Mouse (Mus musculus) kidney, adult 2 months (tissue): ENCODE results near the gene C530025M09Rik.

Experiments used
- CTCF ChIP-seq: fragments of 200-500 bp; conservative IDR thresholded peaks from 2 replicates; pipeline ENCODE4 v1.5.1; 2011; ENCODE audit warnings: low read depth, mild to moderate bottlenecking, control low read depth, low read length, moderate library complexity, mixed read lengths; ENCODE audit not compliant: insufficient read depth, insufficient read length
- POLR2A ChIP-seq: fragments of 200-500 bp; IDR thresholded peaks from one replicate; pipeline ENCODE4 v1.6.1; 2011; ENCODE audit warnings: low read depth, low read length, control low read depth

DNA sequence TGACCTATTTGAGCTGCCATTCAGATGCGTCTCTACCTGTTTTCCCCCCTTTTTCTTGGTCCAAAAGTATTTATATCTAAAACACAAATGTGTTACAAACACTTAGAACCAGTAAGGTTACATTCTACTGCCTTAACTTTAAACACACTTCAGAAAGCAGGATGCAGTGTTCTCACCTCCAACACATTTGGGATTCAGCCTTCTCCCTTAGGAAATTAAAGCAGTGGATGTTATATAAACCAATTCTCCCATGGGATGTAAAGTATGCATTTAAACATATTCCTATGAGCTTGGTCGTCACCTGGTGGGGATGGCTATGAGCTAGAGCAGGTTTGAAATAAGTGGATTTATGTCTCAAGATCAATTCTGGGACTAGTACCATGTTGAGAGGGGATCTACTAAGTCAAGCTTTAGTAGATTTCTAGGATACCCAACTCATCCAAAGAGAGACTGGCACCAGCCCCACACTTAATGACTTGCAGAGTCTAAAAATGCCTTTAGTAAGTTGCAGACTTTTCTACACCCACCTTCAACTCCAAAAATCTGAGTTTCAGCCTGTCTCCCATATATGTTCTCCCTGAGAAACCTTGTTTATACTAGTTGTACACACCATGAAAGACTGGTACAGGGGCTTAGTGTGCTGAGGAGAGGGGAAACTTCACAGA, 5.6 kb upstream of the C530025M09Rik start:
- no peak for TF ChIP-seq CTCF
- TF ChIP-seq POLR2A, result no peak
